Mouse (Mus musculus): ENCODE results near the gene Atxn7l1.

DNA sequence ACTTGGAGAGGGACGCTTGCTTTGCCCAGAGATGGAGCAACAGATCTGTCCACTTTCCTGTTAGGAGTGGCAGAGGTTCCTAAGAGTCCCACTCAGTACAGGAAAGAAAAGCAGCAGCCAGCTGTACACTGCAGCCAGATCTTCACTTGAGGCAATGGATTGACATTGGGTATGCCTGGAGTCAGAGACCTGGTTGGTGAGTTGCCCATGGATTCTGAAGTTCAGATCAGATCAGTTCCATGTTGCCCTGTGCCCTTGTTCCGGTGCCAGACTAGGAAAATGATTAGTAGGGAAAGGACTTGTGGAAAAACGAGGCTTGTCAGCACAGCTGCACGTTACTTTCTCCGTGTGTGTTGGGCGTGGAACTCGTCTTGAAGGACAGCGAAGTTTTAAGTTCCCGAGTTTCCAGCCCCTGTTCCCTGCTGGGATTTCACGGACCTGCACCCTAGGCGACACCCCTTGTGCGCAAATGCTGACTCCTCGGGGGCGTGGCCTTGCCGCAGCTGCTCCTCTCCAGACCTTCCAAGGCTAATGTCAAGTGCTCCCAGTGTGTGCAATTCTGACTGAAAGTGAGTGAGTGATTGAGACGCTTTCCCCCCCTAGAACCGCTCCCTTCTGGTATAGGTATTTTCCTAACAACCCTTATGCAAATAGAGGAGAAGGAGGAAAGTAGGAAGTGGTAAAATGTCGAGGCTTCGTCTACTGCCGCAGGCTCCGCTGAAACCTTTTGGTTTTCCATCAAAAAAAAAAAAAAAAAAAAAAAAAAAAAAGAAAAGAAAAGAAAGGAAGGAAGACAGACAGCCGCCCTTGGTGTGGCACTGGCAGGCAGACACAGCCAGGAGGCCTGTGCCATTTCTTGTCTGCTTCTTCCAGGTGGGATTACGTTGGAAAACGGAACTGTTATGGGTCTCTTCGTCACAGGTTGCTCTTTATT, 28.4 kb downstream of the Atxn7l1 start:
- TF ChIP-seq CTCF (IDR thresholded peaks at IDR 0.05; ENCODE audit: low read depth, low read length) (no peak), POLR2A (IDR thresholded peaks at IDR 0.05; ENCODE audit: borderline replicate concordance, low read depth, low read length) (no peak)

Data from bone marrow macrophage, adult 2 months (primary cell).